Mouse (Mus musculus): Measurements from ENCODE around the gene Vps51.

DNA sequence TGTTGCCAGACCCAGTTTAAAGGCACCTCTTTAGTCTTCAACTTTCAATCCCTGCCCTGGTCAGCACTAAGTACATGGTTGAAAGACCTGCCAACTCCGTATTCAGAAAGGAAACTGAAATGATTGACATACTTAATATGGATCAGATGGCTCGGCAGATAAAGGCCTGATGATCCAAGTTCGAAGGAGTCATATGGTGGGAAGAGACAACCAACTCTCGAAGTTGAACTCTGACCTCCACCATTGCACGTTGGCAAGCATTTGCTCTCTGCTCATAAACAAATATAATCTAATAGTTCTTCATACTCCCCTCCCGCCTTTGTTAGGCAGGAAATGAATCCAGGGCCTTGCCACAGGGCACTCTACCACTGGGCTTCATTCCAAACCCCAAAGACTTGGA lies 48.0 kb downstream of the Vps51 start:
- TF ChIP-seq CTCF (IDR thresholded peaks at IDR 0.05; ENCODE audit: low read depth, low read length), result no peak
- no peak for TF ChIP-seq GATA1 (IDR thresholded peaks at IDR 0.05; ENCODE audit: borderline replicate concordance, low read length)

Measured in G1E (cell line).